Mouse (Mus musculus) kidney, adult 2 months (tissue): ENCODE results near the gene Prps2.

ENCODE experiments used
- CTCF ChIP-seq: fragments of 200-500 bp; conservative IDR thresholded peaks from 2 replicates; pipeline ENCODE4 v1.5.1; 2011; ENCODE audit warnings: low read depth, mild to moderate bottlenecking, control low read depth, low read length, moderate library complexity, mixed read lengths; ENCODE audit not compliant: insufficient read depth, insufficient read length
- POLR2A ChIP-seq: fragments of 200-500 bp; IDR thresholded peaks from one replicate; pipeline ENCODE4 v1.6.1; 2011; ENCODE audit warnings: low read depth, low read length, control low read depth

DNA sequence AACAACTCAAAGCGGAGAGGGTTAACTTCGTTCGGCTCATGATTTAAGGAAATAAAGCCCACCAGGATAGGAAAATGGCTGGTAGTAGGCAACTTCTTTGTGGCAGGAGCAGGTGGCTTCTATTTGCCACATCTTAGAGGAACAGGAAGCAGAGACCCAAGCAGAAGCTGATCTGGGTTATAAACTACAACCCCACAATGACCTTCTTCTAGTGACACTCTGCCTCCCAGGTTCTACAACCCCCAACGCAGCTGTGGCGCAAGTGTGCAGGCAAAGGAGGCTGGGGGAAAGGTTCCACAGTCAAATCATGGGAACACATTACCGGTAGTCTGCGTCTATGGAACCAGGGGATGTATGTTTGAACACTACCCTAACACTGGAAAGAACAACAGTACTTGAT is 22.8 kb downstream of the Prps2 start:
- TF ChIP-seq CTCF (no peak), POLR2A (no peak)
